Mouse (Mus musculus) kidney, adult 18-20 months (tissue): ENCODE data around the gene Pcdh20.

ENCODE experiments used
- DNase-seq: peaks from one replicate; pipeline ENCODE4 v3.0.0; 2021

Pcdh20 gene

GRCm38 (mm10) chr14:88470495-88471434, at the start of gene Pcdh20:
Gene Pcdh20 (minus strand): TSS chr14:88471396.
- no peak for DNase-seq

DNA sequence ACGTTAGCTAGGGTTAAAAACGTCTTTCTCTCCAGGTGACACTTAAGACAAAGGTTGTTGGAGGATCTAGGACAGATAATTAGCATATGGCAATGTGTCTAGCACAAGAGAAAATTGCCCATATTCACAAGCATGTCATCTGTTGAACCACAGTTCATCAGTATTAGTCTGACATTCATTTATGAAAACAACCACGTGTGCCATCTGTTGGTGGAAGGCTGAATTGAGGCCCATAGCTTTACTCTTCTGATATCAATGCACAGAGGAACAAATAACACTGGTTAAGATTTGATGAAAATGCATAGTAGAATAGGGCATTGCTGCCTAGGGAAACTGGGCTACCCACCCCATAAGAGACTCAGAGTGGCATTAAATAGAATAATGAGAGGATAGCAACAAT, 8.7 kb upstream of the Pcdh20 start:
- DNase-seq = no peak

DNA sequence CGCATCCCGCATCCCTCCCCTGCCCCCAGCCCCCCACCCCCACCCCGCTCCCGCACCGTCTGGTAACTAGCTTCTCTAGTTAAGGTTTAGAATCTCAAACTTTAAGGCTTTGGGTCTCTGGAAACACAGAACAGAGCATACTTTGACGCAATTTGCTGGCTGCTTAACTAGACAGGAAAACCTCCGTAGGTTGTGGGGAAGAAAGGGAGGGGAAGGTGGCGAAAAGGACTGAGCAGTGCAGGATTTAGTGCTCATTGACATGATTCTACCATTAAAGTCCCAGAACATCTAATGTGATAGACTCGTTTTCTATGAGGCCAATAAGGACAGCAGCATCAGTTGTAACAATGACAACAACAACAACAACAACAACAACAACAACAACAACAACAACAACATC, 1.2 kb downstream of the Pcdh20 start:
- no peak for DNase-seq

GRCm38 (mm10) chr14:88469361-88469760, 1.8 kb downstream of the Pcdh20 start:
- no peak for DNase-seq

- DNase-seq = no peak
Observed at GRCm38 (mm10) chr14:88466416-88466815, 4.8 kb downstream of the Pcdh20 start.

DNA sequence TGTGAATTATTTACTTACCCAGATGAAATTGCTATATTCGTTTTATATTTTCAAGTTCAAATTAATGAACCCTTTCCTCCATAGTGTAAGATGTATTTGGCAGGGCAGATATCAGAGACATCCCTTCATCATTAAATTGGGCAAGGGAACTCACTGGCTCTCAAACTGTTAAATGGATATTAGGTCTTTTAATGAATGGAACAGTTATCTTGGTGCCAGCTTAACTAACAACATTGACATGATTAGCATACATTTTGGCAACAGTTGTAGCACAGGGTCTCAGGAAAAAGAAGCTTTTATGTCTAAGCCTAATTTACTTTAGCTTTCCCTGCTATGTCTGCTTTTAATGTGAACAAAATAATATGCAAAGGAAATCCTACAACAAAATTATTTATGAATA, 6.8 kb downstream of the Pcdh20 start:
- no peak for DNase-seq

- no peak for DNase-seq
Observed at GRCm38 (mm10) chr14:88463357-88463756, 7.8 kb downstream of the Pcdh20 start.

DNA sequence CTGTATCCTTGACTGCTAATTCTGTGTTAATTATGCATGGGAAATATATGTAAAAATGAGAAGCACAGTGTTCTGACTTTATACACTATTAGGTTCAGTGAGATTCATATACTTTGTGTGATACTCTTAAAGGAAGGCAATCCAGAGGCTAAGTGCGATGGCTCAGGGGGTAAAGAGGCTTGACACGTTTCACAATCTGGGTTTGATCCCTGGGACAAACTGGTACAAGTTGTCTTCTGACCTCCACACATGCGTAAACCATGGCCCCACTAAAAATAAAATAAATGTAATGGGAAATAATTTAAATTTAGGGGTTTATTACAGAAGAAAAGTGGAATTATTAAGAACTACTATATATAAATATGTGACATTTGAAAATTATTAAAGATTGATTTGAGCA, 8.3 kb downstream of the Pcdh20 start:
- DNase-seq = no peak

DNA sequence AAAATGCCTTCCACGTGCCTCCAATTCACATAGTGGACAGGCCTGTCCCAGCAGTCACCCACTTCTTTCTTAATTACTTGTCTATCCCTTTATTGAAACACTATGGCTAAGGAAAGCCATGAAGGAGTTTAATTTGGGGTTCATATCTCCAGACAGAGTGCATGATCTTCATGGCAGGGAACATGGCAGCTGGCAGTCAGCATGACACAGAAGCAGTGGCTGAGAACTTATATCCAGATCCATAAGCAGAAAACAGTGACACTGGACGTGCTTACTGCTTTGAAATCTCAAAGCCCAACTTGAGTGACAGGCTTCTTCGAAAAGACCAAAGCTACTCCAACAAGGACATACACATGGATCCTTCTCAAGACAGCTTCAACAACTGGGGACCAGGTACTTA, 10.5 kb downstream of the Pcdh20 start:
- DNase-seq = no peak

- DNase-seq = no peak
Observed at GRCm38 (mm10) chr14:88443304-88443703, 27.9 kb downstream of the Pcdh20 start.

GRCm38 (mm10) chr14:88429393-88429792, 41.8 kb downstream of the Pcdh20 start:
- DNase-seq = no peak

GRCm38 (mm10) chr14:88427370-88427769, 43.8 kb downstream of the Pcdh20 start:
- DNase-seq = no peak
